In genomic region chr17:69077544-69077920, GRCm38 (mm10) we compare ENCODE assay signal across 8 mouse cellular contexts. TPM values are rescaled to one million over a fixed set of nuclear protein-coding genes. Genes with fewer than 3 reads are reported as not detected.
A peak's percentile ranks its signal among the peaks of the same experiment; 100 is the strongest.
DNase-seq lines count a peak whose midpoint lies in the region; ATAC-seq and TF ChIP-seq lines count a peak whose summit lies in the region.

No protein-coding gene starts in this region.

- H3K4me3 ChIP-seq in cerebellum, adult 2 months (replicated peaks; ENCODE audit: insufficient read depth, low read depth, low read length) = peak overlapping the region; percentile 94
- peak overlapping the region; percentile 54 for H3K4me3 ChIP-seq in lung, embryonic 16.5 days (ENCODE audit: low read length)
- H3K4me3 ChIP-seq in kidney, postnatal 0 days (replicated peaks; ENCODE audit: low read depth, low read length) = no peak overlapping the region
- peak overlapping the region; percentile 94 for H3K4me3 ChIP-seq in small intestine, adult 2 months (ENCODE audit: low read depth, low read length)

- no peaks in the 10 kb centered on the region for H3K27me3 ChIP-seq in cerebellum, adult 2 months (ENCODE audit: control insufficient read depth, insufficient read depth, low read length)
- peaks cover 33% of the 10 kb centered on the region for H3K27me3 ChIP-seq in lung, embryonic 16.5 days (ENCODE audit: control insufficient read depth, insufficient read depth, low read depth, low read length)
- H3K27me3 ChIP-seq in kidney, postnatal 0 days (ENCODE audit: insufficient read depth, low read length) = peaks cover 5% of the 10 kb centered on the region; the same call in 1 of the 2 replicates
- H3K27me3 ChIP-seq in small intestine, adult 2 months (ENCODE audit: control insufficient read depth, insufficient read depth, low read length) = no peaks in the 10 kb centered on the region

- DNase-seq in cerebellum, adult 2 months = no peak
- no peak for DNase-seq in cerebellum, adult 9-10 months
- no peak for DNase-seq in lung, adult 18-20 months
- no peak for DNase-seq in kidney, postnatal 0 days (ENCODE audit: low spot score)
- DNase-seq in T-cell, adult 2 months (ENCODE audit: low spot score) = no peak
- DNase-seq in adrenal gland, postnatal 25 days = no peak

- no peak for ATAC-seq in lung, embryonic 16.5 days (ENCODE audit: low read depth)
- ATAC-seq in kidney, postnatal 0 days (replicated peaks; ENCODE audit: low FRiP score, low read depth) = no peak

- TF ChIP-seq POLR2A in cerebellum, adult 2 months (IDR thresholded peaks at IDR 0.05; ENCODE audit: borderline replicate concordance, insufficient read depth, low read length) = no peak
- no peak for TF ChIP-seq POLR2A in small intestine, adult 2 months (IDR thresholded peaks at IDR 0.05; ENCODE audit: low read depth, low read length)

- peak overlapping the region; percentile 83; the same call in 1 of the 2 replicates for H3K27ac ChIP-seq in cerebellum, adult 2 months (ENCODE audit: insufficient read depth, low read length)
- no peak overlapping the region for H3K27ac ChIP-seq in lung, embryonic 16.5 days (ENCODE audit: low read length)
- H3K27ac ChIP-seq in kidney, postnatal 0 days = no peak overlapping the region
- H3K27ac ChIP-seq in small intestine, adult 2 months (ENCODE audit: insufficient read depth, low read depth, low read length) = peak overlapping the region; percentile 95

- H3K9me3 ChIP-seq in lung, embryonic 16.5 days (ENCODE audit: control insufficient read depth, low read length) = peaks cover 3% of the 10 kb centered on the region; the same call in 1 of the 2 replicates
- no peaks in the 10 kb centered on the region for H3K9me3 ChIP-seq in kidney, postnatal 0 days (replicated peaks; ENCODE audit: low read length)

- H3K9ac ChIP-seq in lung, embryonic 16.5 days (ENCODE audit: low read length) = no peak overlapping the region
- no peak overlapping the region for H3K9ac ChIP-seq in kidney, postnatal 0 days (ENCODE audit: low read depth, low read length)

- no peaks in the 10 kb centered on the region for H3K36me3 ChIP-seq in lung, embryonic 16.5 days (ENCODE audit: control insufficient read depth, insufficient read depth, low read length)
- H3K36me3 ChIP-seq in kidney, postnatal 0 days (ENCODE audit: insufficient read depth, low read length) = no peaks in the 10 kb centered on the region
- no peaks in the 10 kb centered on the region; the same call in 1 of the 2 replicates for H3K36me3 ChIP-seq in small intestine, adult 2 months (ENCODE audit: control insufficient read depth, insufficient read depth, low read length)

- H3K4me1 ChIP-seq in cerebellum, adult 2 months (ENCODE audit: control insufficient read depth, insufficient read depth, low read length) = peaks cover 7% of the 10 kb centered on the region; the same call in 1 of the 2 replicates
- peaks cover 4% of the 10 kb centered on the region; the same call in 1 of the 2 replicates for H3K4me1 ChIP-seq in lung, embryonic 16.5 days (replicated peaks; ENCODE audit: control insufficient read depth, insufficient read depth, low read length)
- H3K4me1 ChIP-seq in kidney, postnatal 0 days (replicated peaks; ENCODE audit: insufficient read depth, low read length) = peaks cover 9% of the 10 kb centered on the region; the same call in 1 of the 2 replicates
- peaks cover 15% of the 10 kb centered on the region; the same call in 1 of the 2 replicates for H3K4me1 ChIP-seq in small intestine, adult 2 months (ENCODE audit: control insufficient read depth, insufficient read depth, insufficient read length, low read length)

- no peak for TF ChIP-seq CTCF in cerebellum, adult 2 months (IDR thresholded peaks at IDR 0.05; ENCODE audit: borderline replicate concordance, insufficient read depth, low read depth, low read length)
- no peak for TF ChIP-seq CTCF in kidney, postnatal 0 days (IDR thresholded peaks at IDR 0.05; ENCODE audit: low read depth)
- TF ChIP-seq CTCF in small intestine, adult 2 months (IDR thresholded peaks at IDR 0.05; ENCODE audit: extremely low read depth, insufficient read length, insufficient replicate concordance, low read depth, low read length) = no peak

- H3K4me2 ChIP-seq in lung, embryonic 16.5 days (ENCODE audit: low read depth, low read length) = peak overlapping the region; percentile 93
- H3K4me2 ChIP-seq in kidney, postnatal 0 days (ENCODE audit: low read length) = peak overlapping the region; percentile 86; the same call in 1 of the 2 replicates

- 7% methylated on average over 11 of the region's 11 CpGs for WGBS in cerebellum, adult 2 months
- 17% methylated on average over 11 of the region's 11 CpGs for WGBS in lung, embryonic 16.5 days
- WGBS in kidney, postnatal 0 days = 10% methylated on average over 11 of the region's 11 CpGs
- WGBS in small intestine, adult 2 months = 9% methylated on average over 11 of the region's 11 CpGs

RNA-seq across cellular contexts. Expression of gene Epb41l3, which starts 2.0 kb away (rescaled TPM):
- 236 and 247 TPM in 2 replicates for polyA plus RNA-seq in cerebellum, adult 2 months (2012; rRNA removed)
- polyA plus RNA-seq in lung, embryonic 16.5 days (2015; fragmentation: Nextera tagmentation; extraction: Ambion mirVana) = 46.8 and 52.1 TPM in 2 replicates
- polyA plus RNA-seq in kidney, postnatal 0 days (2015; fragmentation: Nextera tagmentation; extraction: Ambion mirVana) = 13.3 and 14.0 TPM in 2 replicates
- polyA plus RNA-seq in small intestine, adult 2 months (2012; rRNA removed) = 38.1 and 176 TPM in 2 replicates
- 12.0 and 16.3 TPM in 2 replicates for total RNA-seq in adrenal gland, postnatal 25 days (2021)

Comparison
In these comparisons a context has a peak if more than half of its experiments do, and no peak if none do; other contexts are left out.
1. H3K27ac ChIP-seq: peak in cerebellum, adult 2 months (single experiment) and small intestine, adult 2 months (single experiment); none in lung, embryonic 16.5 days (single experiment) and kidney, postnatal 0 days (single experiment).